In genomic region chr6:128761144-128761540, GRCm38 (mm10) we compare ENCODE assay signal across 9 mouse cellular contexts. TPM values are rescaled to one million over a fixed set of nuclear protein-coding genes. Genes with fewer than 3 reads are reported as not detected.
A peak's percentile ranks its signal among the peaks of the same experiment; 100 is the strongest.
DNase-seq lines count a peak whose midpoint lies in the region; ATAC-seq and TF ChIP-seq lines count a peak whose summit lies in the region.
"Had no signal": no experiment of that assay in that cellular context is flagged by ENCODE, and none has a peak within 500 bp of the region (broad histone marks: within the 10 kb centered on the region; RNA-seq: fewer than 3 reads in every experiment).

No protein-coding gene starts in this region.

- in situ Hi-C loops in CH12.LX (cut with MboI; ENCODE audit: low pct_ligation_motif_present, low pct_unique_long_range_greater_than_20kb, low sequenced_read_pairs), result loop anchor here (5.0 kb wide), 2 partner anchors 36 to 81 kb away; no protein-coding TSS in a partner anchor

- 38% methylated on average over 5 of the region's 5 CpGs for WGBS in forebrain, embryonic 13.5 days
- WGBS in liver, embryonic 16.5 days (ENCODE audit: insufficient replicate concordance), result 48% methylated on average over 5 of the region's 5 CpGs

- TF ChIP-seq POLR2A in CH12.LX (IDR thresholded peaks at IDR 0.05; ENCODE audit: low read depth, low read length), result no peak

- H3K27ac ChIP-seq in CH12.LX (ENCODE audit: insufficient read depth, low read depth), result no peak overlapping the region
- peak overlapping the region; percentile 59 for H3K27ac ChIP-seq in forebrain, embryonic 13.5 days
- H3K27ac ChIP-seq in liver, embryonic 16.5 days (ENCODE audit: low read length), result no peak overlapping the region

- H3K79me2 ChIP-seq in CH12.LX (replicated peaks; ENCODE audit: control insufficient read depth, extremely low read depth, insufficient read depth, poor library complexity, severe bottlenecking), result no peaks in the 10 kb centered on the region

- H3K9me3 ChIP-seq in CH12.LX (replicated peaks; ENCODE audit: low read length), result no peaks in the 10 kb centered on the region
- H3K9me3 ChIP-seq in forebrain, embryonic 13.5 days (replicated peaks), result no peaks in the 10 kb centered on the region
- no peaks in the 10 kb centered on the region for H3K9me3 ChIP-seq in liver, embryonic 16.5 days (replicated peaks; ENCODE audit: control insufficient read depth, low read length)

- H3K9ac ChIP-seq in CH12.LX (ENCODE audit: insufficient read depth, low read depth), result peak overlapping the region; percentile 28
- H3K9ac ChIP-seq in forebrain, embryonic 13.5 days, result peak overlapping the region; percentile 54
- peak overlapping the region; percentile 51; the same call in 1 of the 2 replicates for H3K9ac ChIP-seq in liver, embryonic 16.5 days (ENCODE audit: low read depth, low read length)

- peak overlapping the region; percentile 25 to 79 (median 40) for H3K4me3 ChIP-seq in CH12.LX (replicated peaks in 1 of 3; ENCODE audit: low read depth in 2 of 3, low read length in 2 of 3, poor library complexity in 1 of 3)
- peak overlapping the region; percentile 60 for H3K4me3 ChIP-seq in forebrain, embryonic 13.5 days
- peak overlapping the region; percentile 74 for H3K4me3 ChIP-seq in liver, embryonic 16.5 days (ENCODE audit: low read depth, low read length)

- peak; percentile 42 for DNase-seq in heart, adult 11 months
- no peak for DNase-seq in heart, postnatal 10 days
- DNase-seq in CH12.LX (ENCODE audit: extremely low read depth), result no peak
- no peak for DNase-seq in layer of hippocampus, adult 11-12 months (ENCODE audit: low spot score)
- DNase-seq in layer of hippocampus, postnatal 25 days (ENCODE audit: extremely low spot score in 1 of 2, low spot score in 1 of 2), result no peak

- no peak for TF ChIP-seq EP300 in CH12.LX (IDR thresholded peaks at IDR 0.05; ENCODE audit: low read length)

- dilution Hi-C loops in CH12.LX (cut with MboI; ENCODE audit: extremely low pct_ligation_motif_present, extremely low pct_unique_long_range_greater_than_20kb, low sequenced_read_pairs), result no loop called here

- peaks cover 6 to 30% of the 10 kb centered on the region in 2 experiments; a peak in 3 of 4 replicates for H3K4me1 ChIP-seq in CH12.LX (ENCODE audit: control insufficient read depth in 1 of 2, insufficient read depth in 2 of 2)
- 0 out of 2 replicates have a peak, but pooled peaks cover 4% of the 10 kb centered on the region for H3K4me1 ChIP-seq in forebrain, embryonic 13.5 days
- H3K4me1 ChIP-seq in liver, embryonic 16.5 days (ENCODE audit: control insufficient read depth, low read depth, low read length), result peaks cover 4% of the 10 kb centered on the region

- no peaks in the 10 kb centered on the region for H3K27me3 ChIP-seq in CH12.LX (replicated peaks)
- no peaks in the 10 kb centered on the region for H3K27me3 ChIP-seq in forebrain, embryonic 13.5 days
- no peaks in the 10 kb centered on the region for H3K27me3 ChIP-seq in liver, embryonic 16.5 days (ENCODE audit: control insufficient read depth, insufficient read depth, low read depth, low read length)

- H3K36me3 ChIP-seq in CH12.LX (replicated peaks in 1 of 2; ENCODE audit: control insufficient read depth in 1 of 2, insufficient read depth in 1 of 2, low read length in 1 of 2), result no peaks in the 10 kb centered on the region
- H3K36me3 ChIP-seq in forebrain, embryonic 13.5 days (ENCODE audit: poor library complexity, severe bottlenecking), result no peaks in the 10 kb centered on the region
- H3K36me3 ChIP-seq in liver, embryonic 16.5 days (ENCODE audit: control insufficient read depth, insufficient read depth), result no peaks in the 10 kb centered on the region

- TF ChIP-seq RAD21 in CH12.LX (IDR thresholded peaks at IDR 0.05; ENCODE audit: low read depth, low read length), result no peak

- ATAC-seq in forebrain, embryonic 13.5 days, result no peak
- ATAC-seq in liver, embryonic 16.5 days (ENCODE audit: low read depth), result no peak
- no peak for ATAC-seq in CD4-positive, CD25-positive, alpha-beta regulatory T cell, adult 4 months

- peak overlapping the region; percentile 51 for H3K4me2 ChIP-seq in CH12.LX (ENCODE audit: insufficient read depth, low read depth, poor library complexity, severe bottlenecking)
- H3K4me2 ChIP-seq in forebrain, embryonic 13.5 days, result peak overlapping the region; percentile 55
- H3K4me2 ChIP-seq in liver, embryonic 16.5 days (ENCODE audit: low read depth, low read length), result peak overlapping the region; percentile 67

- intact Hi-C loops in heart, postnatal 10 days (cut with DNase I), result loop anchor here (10.0 kb wide), 1 partner anchor 326 kb away; the partner anchor contains the start of gene Fkbp4

- TF ChIP-seq CTCF in CH12.LX (conservative IDR thresholded peaks at IDR 0.05 in 1 of 2, IDR thresholded peaks at IDR 0.05 in 1 of 2; ENCODE audit: low read depth in 2 of 2, low read length in 2 of 2), result no peak

TF ChIP-seq in CH12.LX, 34 proteins besides CTCF, POLR2A, EP300 and RAD21:
- TF ChIP-seq ZC3H11A (IDR thresholded peaks at IDR 0.05; ENCODE audit: low read depth, low read length) (no peak), BHLHE40 (IDR thresholded peaks at IDR 0.05; ENCODE audit: low read depth, low read length) (0 out of 2 replicates have a peak, but pooled peaks have one; percentile 2), GABPA (IDR thresholded peaks at IDR 0.05; ENCODE audit: insufficient replicate concordance, low read depth, low read length) (no peak)

RNA-seq across cellular contexts. Expression of gene Klrb1c, which starts 27.9 kb away (rescaled TPM):
- not detected for total RNA-seq in heart, postnatal 10 days (2021)
- total RNA-seq in CH12.LX (2012; rRNA removed) (not detected in 2 replicates), CH12.LX (2014; rRNA removed) (not detected in 2 replicates)
- polyA plus RNA-seq in CH12.LX (2012; ENCODE audit: insufficient read length, low read depth), result not detected in 2 replicates
- polyA plus RNA-seq in forebrain, embryonic 13.5 days (2015; fragmentation: Nextera tagmentation; extraction: Ambion mirVana), result not detected in 2 replicates
- polyA plus RNA-seq in liver, embryonic 16.5 days (2015; fragmentation: Nextera tagmentation; extraction: Ambion mirVana), result 0.61 and 0.78 TPM in 2 replicates
- 1 to 10 TPM; 2.5 to 3.5 TPM for polyA plus RNA-seq in CD4-positive, CD25-positive, alpha-beta regulatory T cell, adult 4 months (2017; shearing (Covaris generic))
- total RNA-seq in layer of hippocampus, postnatal 25 days (2021), result not detected

RNA-seq across cellular contexts. Expression of gene Klrb1, which starts 38.3 kb away (rescaled TPM):
- total RNA-seq in heart, postnatal 10 days (2021), result not detected
- total RNA-seq in CH12.LX (2012; rRNA removed), result 1.1 and 1.3 TPM in 2 replicates
- 1.1 and 1.3 TPM in 2 replicates for total RNA-seq in CH12.LX (2014; rRNA removed)
- polyA plus RNA-seq in CH12.LX (2012; ENCODE audit: insufficient read length, low read depth), result 0.29 and 0.79 TPM in 2 replicates
- not detected in 2 replicates for polyA plus RNA-seq in forebrain, embryonic 13.5 days (2015; fragmentation: Nextera tagmentation; extraction: Ambion mirVana)
- not detected in 2 replicates for polyA plus RNA-seq in liver, embryonic 16.5 days (2015; fragmentation: Nextera tagmentation; extraction: Ambion mirVana)
- polyA plus RNA-seq in CD4-positive, CD25-positive, alpha-beta regulatory T cell, adult 4 months (2017; shearing (Covaris generic)), result not detected
- total RNA-seq in layer of hippocampus, postnatal 25 days (2021), result 1 to 10 TPM; 1.2 to 1.4 TPM
- total RNA-seq: liver, adult 2 months had no signal
- polyA plus RNA-seq: liver, adult 2 months had no signal
